Mouse (Mus musculus) stomach, postnatal 0 days (tissue): Measurements from ENCODE around the gene Vmn2r55.
"Not testable (repeated sequence)": the region's sequence is repeated elsewhere in the genome, so short reads cannot be mapped to it uniquely, and the experiment has no call there.

Source experiments
- CTCF ChIP-seq: IDR thresholded peaks from 2 replicates; pipeline ENCODE4 v1.5.1; 2016; ENCODE audit warnings: antibody characterized with exemption, low read depth, mild to moderate bottlenecking, moderate library complexity
- EP300 ChIP-seq: optimal IDR thresholded peaks from 2 replicates; pipeline ENCODE3; 2016; ENCODE audit warnings: antibody characterized with exemption

DNA sequence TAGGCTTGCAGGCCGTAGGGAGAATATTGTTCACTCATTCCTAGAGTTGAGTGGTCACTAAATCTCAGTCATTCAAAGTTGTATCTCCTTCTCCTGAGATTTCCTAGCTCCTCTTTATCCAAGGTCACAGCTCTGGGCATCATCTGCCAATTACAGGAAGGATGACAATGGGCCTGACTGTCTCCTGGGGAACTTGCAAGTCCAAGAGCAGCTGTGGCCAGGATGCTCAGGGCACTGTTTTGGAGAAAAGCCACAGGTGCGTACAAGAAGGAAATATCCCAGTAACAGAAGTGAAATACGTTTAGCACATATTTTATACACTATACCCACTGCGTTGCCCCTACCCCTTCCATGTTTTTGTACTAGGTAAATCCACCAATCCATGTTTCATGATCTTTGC is 44.6 kb downstream of the Vmn2r55 start, which contains the start of gene Vmn2r54:
- TF ChIP-seq CTCF, EP300: not testable (repeated sequence)
